15 mouse cellular contexts compared by ENCODE assay signal in the genomic region with DNA sequence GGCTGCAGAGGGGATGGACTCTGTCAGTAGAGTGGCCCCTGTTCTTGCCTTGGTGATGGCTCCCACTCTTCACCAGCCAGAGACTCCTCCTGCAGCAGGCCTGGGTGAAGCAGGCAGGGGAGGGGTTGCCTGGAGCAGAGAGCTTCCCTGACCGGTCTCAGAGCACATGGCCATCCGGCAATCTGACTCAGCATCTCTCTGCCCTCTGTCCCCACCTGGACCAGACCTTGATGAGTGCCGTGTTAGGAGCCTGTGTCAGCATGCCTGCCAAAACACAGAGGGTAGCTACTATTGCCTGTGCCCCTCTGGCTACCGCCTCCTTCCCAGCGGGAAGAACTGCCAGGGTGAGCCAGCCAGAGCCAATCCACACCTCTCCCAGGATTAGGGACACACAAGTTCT. TPM values are rescaled to one million over a fixed set of nuclear protein-coding genes. Genes with fewer than 3 reads are reported as not detected.
DNase-seq lines count a peak whose midpoint lies in the region; ATAC-seq lines count a peak whose summit lies in the region.
"Had no signal": no experiment of that assay in that cellular context is flagged by ENCODE, and none has a peak within 500 bp of the region (broad histone marks: within the 10 kb centered on the region; RNA-seq: fewer than 3 reads in every experiment).

No protein-coding gene starts in this region.

- peaks cover 9% of the 10 kb centered on the region for H3K27me3 ChIP-seq in liver, embryonic 16.5 days (ENCODE audit: control insufficient read depth, insufficient read depth, low read depth, low read length)
- H3K27me3 ChIP-seq in liver, embryonic 12.5 days (replicated peaks): peaks cover 81% of the 10 kb centered on the region
- H3K27me3 ChIP-seq in intestine, embryonic 15.5 days (replicated peaks): no peaks in the 10 kb centered on the region

- peaks cover 12% of the 10 kb centered on the region for H3K4me1 ChIP-seq in liver, embryonic 16.5 days (ENCODE audit: control insufficient read depth, low read depth, low read length)
- peaks cover 31% of the 10 kb centered on the region for H3K4me1 ChIP-seq in liver, embryonic 12.5 days
- peaks cover 34% of the 10 kb centered on the region for H3K4me1 ChIP-seq in intestine, embryonic 15.5 days (replicated peaks)

- no peak for ATAC-seq in liver, embryonic 16.5 days (ENCODE audit: low read depth)
- ATAC-seq in liver, embryonic 12.5 days: no peak
- 0 out of 2 replicates have a peak, but pooled peaks have one; percentile 1 for ATAC-seq in intestine, embryonic 15.5 days
- no peak for ATAC-seq in megakaryocyte-erythroid progenitor cell, adult 5-6 weeks (replicated peaks; ENCODE audit: low FRiP score, low TSS enrichment, poor library complexity, severe bottlenecking)
- ATAC-seq: forebrain, postnatal 0 days had no signal

- H3K9ac ChIP-seq in liver, embryonic 16.5 days (ENCODE audit: low read depth, low read length): no peak overlapping the region; the same call in 1 of the 2 replicates
- no peak overlapping the region for H3K9ac ChIP-seq in liver, embryonic 12.5 days
- H3K9ac ChIP-seq in intestine, embryonic 15.5 days: no peak overlapping the region
- H3K9ac ChIP-seq: forebrain, postnatal 0 days; hindbrain, embryonic 15.5 days had no signal

- 46% methylated on average over 5 of the region's 5 CpGs for WGBS in liver, embryonic 16.5 days (ENCODE audit: insufficient replicate concordance)
- 37% methylated on average over 5 of the region's 5 CpGs for WGBS in liver, embryonic 12.5 days (ENCODE audit: insufficient replicate concordance)
- 51% methylated on average over 5 of the region's 5 CpGs for WGBS in intestine, embryonic 15.5 days

- no peaks in the 10 kb centered on the region for H3K9me3 ChIP-seq in liver, embryonic 16.5 days (replicated peaks; ENCODE audit: control insufficient read depth, low read length)
- no peaks in the 10 kb centered on the region for H3K9me3 ChIP-seq in liver, embryonic 12.5 days (replicated peaks)
- H3K9me3 ChIP-seq in intestine, embryonic 15.5 days: no peaks in the 10 kb centered on the region
- H3K9me3 ChIP-seq: hindbrain, embryonic 15.5 days had no signal

- H3K4me3 ChIP-seq in liver, embryonic 16.5 days (ENCODE audit: low read depth, low read length): no peak overlapping the region
- H3K4me3 ChIP-seq in liver, embryonic 12.5 days: no peak overlapping the region
- no peak overlapping the region for H3K4me3 ChIP-seq in intestine, embryonic 15.5 days (replicated peaks)
- H3K4me3 ChIP-seq: erythroblast, embryonic 14.5 days; hindbrain, embryonic 15.5 days had no signal

- peak; percentile 71 for DNase-seq in MN1 (ENCODE audit: low spot score)
- DNase-seq in kidney, postnatal 25 days: peak; percentile 60 to 88
- no peak for DNase-seq in c-Kit-positive CD71-positive TER-119-positive erythroid progenitor cells, embryonic 14.5 days (ENCODE audit: low spot score)
- DNase-seq: adrenal gland, postnatal 10 days; cerebellum, adult 9-11 months; forebrain, postnatal 0 days; heart, postnatal 10 days; lung, postnatal 14 days had no signal

- H3K27ac ChIP-seq in liver, embryonic 16.5 days (ENCODE audit: low read length): peak overlapping the region; percentile 70; the same call in 1 of the 2 replicates
- no peak overlapping the region for H3K27ac ChIP-seq in liver, embryonic 12.5 days
- H3K27ac ChIP-seq in intestine, embryonic 15.5 days: peak overlapping the region; percentile 27; the same call in 1 of the 2 replicates
- H3K27ac ChIP-seq: hindbrain, embryonic 15.5 days had no signal

- no peaks in the 10 kb centered on the region for H3K36me3 ChIP-seq in liver, embryonic 16.5 days (ENCODE audit: control insufficient read depth, insufficient read depth)
- no peaks in the 10 kb centered on the region for H3K36me3 ChIP-seq in liver, embryonic 12.5 days
- H3K36me3 ChIP-seq in intestine, embryonic 15.5 days: no peaks in the 10 kb centered on the region
- H3K36me3 ChIP-seq: hindbrain, embryonic 15.5 days had no signal

- H3K4me2 ChIP-seq in liver, embryonic 16.5 days (ENCODE audit: low read depth, low read length): no peak overlapping the region
- no peak overlapping the region for H3K4me2 ChIP-seq in liver, embryonic 12.5 days
- H3K4me2 ChIP-seq in intestine, embryonic 15.5 days (replicated peaks): no peak overlapping the region
- H3K4me2 ChIP-seq: hindbrain, embryonic 15.5 days; midbrain, embryonic 11.5 days had no signal

RNA-seq across cellular contexts. Expression of a gene that starts 11.5 kb away (rescaled TPM):
- polyA plus RNA-seq in liver, embryonic 16.5 days (2015; fragmentation: Nextera tagmentation; extraction: Ambion mirVana): 399 and 480 TPM in 2 replicates
- polyA plus RNA-seq in liver, embryonic 12.5 days (2016; fragmentation: Nextera tagmentation; extraction: Ambion mirVana): 58.9 and 59.9 TPM in 2 replicates
- polyA plus RNA-seq in intestine, embryonic 15.5 days (2015; fragmentation: Nextera tagmentation; extraction: Ambion mirVana): 176 and 244 TPM in 2 replicates
- total RNA-seq in megakaryocyte-erythroid progenitor cell, adult 5-6 weeks (2014; fragmentation: Nextera tagmentation): 63.2 and 78.5 TPM in 2 replicates
- 93.7 and 108 TPM in 2 replicates for total RNA-seq in megakaryocyte-erythroid progenitor cell, adult 5-6 weeks (2017)
